Mouse (Mus musculus): ENCODE results near the gene Pm20d1.

Pm20d1 gene

GRCm38 (mm10) chr1:131829279-131829678 lies 32.1 kb downstream of the Pm20d1 start:
- DNase-seq (ENCODE audit: low spot score) = no peak

- no peak for DNase-seq (ENCODE audit: low spot score)
Observed at GRCm38 (mm10) chr1:131830561-131830960, 33.4 kb downstream of the Pm20d1 start.

GRCm38 (mm10) chr1:131830971-131831641 lies 33.9 kb downstream of the Pm20d1 start:
- DNase-seq (ENCODE audit: low spot score) = no peak

GRCm38 (mm10) chr1:131837035-131837434 lies 39.9 kb downstream of the Pm20d1 start:
- DNase-seq (ENCODE audit: low spot score) = no peak

GRCm38 (mm10) chr1:131838542-131838941 lies 41.4 kb downstream of the Pm20d1 start:
- DNase-seq (ENCODE audit: low spot score) = no peak

DNA sequence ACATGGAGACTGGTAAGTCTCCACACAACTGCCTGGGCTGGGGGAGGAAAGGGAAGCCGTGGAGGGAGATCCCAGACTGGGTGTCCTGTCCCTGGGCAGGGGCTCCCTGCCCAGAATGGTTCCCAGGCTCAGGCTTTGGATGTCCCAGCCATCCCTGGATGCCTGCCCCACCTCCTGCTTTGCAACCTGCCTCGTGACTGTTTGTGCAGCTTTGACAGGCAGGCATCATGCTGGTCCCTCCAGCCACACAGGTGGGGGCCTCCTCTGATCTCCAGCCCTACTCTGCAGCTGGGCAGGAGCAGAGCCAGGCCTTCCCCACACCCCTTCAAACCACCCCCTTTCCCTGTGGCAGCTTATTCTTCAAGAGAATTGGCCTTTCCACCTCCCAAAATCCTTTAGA lies 42.1 kb downstream of the Pm20d1 start:
- DNase-seq (ENCODE audit: low spot score) = no peak

DNA sequence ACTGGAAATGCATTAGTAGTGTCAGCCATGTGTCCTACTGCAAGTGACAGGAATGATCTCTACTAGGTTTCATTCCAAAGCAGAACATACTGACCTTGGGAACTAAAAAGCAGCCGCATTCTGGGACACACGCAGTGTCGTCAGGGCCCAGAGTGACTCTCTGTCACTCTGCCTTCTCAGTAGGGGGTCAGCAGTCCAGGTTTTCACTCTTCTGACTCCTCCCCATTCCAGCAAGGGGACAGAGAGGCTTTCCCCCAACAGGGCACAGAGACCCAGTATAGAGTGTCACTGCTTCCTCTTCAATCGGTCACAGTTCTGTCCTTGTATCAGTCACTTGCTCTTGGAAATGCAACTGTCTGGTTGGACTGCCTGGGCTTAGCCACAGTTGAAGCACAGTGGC lies 45.0 kb downstream of the Pm20d1 start:
- no peak for DNase-seq (ENCODE audit: low spot score)

- no peak for DNase-seq (ENCODE audit: low spot score)
Observed at GRCm38 (mm10) chr1:131843758-131844157, 46.6 kb downstream of the Pm20d1 start.

DNA sequence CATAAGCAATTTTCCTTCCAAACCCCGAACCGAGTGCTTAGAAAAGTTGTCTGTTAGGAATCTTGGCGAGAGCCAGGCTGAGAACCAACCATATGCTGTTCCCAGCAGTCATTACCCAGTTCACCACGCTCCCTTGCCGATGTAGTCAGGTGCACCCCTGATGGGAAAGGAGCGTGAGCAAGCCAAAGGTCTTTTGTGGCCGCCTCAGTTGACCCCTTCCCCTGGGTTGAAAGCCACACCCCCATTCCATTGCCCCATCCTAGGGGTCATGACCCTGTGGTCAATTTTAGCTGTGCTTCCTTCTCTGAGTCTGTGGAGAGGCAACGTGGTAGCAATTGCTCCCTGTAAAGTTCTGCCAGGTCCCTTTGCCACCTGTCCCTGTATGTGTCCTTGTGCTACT lies 47.7 kb downstream of the Pm20d1 start:
- no peak for DNase-seq (ENCODE audit: low spot score)

DNA sequence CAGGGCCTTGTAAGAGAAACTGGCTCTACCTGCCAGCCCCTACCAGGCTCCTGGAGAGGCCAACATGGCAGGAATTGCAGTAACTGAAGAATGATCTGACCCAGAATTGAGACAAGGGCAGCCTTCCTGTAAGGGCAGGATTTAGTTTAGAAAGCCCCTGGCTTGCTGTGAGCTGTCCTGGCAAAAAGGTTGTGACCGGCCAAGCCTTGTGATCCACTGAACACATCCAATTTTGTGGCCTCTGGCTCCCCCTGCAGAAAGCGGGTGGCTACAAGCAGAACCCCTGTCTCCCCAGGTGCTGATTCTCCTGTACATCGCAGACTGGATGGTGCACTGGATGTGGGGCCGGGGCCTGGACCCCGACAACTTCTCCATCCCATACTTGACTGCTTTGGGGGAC lies 49.1 kb downstream of the Pm20d1 start:
- peak; percentile 57 for DNase-seq (ENCODE audit: low spot score)

- DNase-seq (ENCODE audit: low spot score) = no peak
Observed at GRCm38 (mm10) chr1:131861811-131862210, 64.6 kb downstream of the Pm20d1 start.

- no peak for DNase-seq (ENCODE audit: low spot score)
Observed at GRCm38 (mm10) chr1:131865596-131865995, 68.4 kb downstream of the Pm20d1 start.

DNA sequence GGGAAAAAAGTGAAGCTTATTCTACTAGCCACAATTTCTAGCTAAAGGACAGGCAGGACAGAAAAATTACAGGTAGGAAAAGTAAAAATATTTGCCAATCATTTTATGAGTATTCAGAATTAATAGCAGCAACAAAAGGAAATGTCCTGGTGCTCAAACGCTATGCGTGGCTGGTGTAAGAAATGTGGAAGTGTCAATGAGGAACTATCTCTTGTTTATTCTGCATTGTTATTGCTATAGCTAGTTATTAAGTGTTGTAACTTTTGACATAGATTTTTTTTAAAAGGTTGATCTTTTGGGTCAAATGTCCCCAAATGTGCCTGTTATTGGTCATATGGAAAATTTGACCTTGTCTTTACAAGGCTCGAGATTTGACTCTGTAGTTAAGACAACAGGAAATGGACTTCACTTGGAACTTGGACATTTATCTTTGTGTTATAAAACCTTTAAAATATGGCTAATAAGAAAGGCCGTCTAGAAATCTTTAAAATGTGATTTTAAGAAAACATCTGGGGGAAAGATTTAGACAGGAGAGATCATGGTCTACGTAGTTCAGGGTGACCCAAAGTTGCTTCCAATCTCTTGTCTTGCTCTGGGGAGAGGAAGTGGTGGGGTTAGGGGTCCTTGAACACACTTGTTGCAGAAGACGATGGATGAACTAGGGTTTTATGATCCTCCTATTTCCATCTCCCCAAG lies 69.3 kb downstream of the Pm20d1 start:
- peak; percentile 8 for DNase-seq (ENCODE audit: low spot score)

- DNase-seq (ENCODE audit: low spot score) = peak; percentile 96
Observed at GRCm38 (mm10) chr1:131867093-131867945, 70.1 kb downstream of the Pm20d1 start, which contains the start of gene Rab29. Rab29 (plus strand) TSS chr1:131867224.

DNA sequence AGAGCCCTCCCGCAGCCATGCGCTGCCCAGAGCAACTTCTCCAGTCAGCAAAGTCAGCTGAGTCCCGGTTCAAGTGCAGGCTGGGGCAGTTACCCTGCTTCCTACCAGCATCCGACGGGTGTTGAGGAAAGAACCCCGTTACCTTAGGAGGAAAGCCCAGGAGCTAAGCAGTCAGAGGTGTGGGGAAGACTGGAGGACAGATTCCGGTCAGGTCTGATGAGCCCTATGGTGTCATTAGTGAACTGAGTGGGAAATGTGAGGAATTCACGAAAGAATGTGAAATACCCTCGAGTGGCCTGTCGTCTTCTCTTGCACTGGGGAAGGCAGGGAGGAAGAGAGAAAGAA lies 70.7 kb downstream of the Pm20d1 start:
- peak; percentile 2 for DNase-seq (ENCODE audit: low spot score)

GRCm38 (mm10) chr1:131869561-131869960 lies 72.4 kb downstream of the Pm20d1 start:
- DNase-seq (ENCODE audit: low spot score) = no peak
